Mouse (Mus musculus): ENCODE data around the gene Klf12. TPM values are rescaled to one million over a fixed set of nuclear protein-coding genes. Genes with fewer than 3 reads are reported as not detected.
A peak's percentile ranks its signal among the peaks of the same experiment; 100 is the strongest.

Gene Klf12
- total RNA-seq, 2 experiments from 2014 or later: 1.2 TPM; not detected in 1

- ATAC-seq (replicated peaks; ENCODE audit: poor library complexity): no peak
These were observed 47.7 kb downstream of the Klf12 start for GRCm38 (mm10) chr14:100236757-100237156.

- ATAC-seq (replicated peaks; ENCODE audit: poor library complexity): no peak
These were observed 48.7 kb downstream of the Klf12 start for GRCm38 (mm10) chr14:100235746-100236145.

- ATAC-seq (replicated peaks; ENCODE audit: poor library complexity): no peak
These were observed 53.1 kb downstream of the Klf12 start for GRCm38 (mm10) chr14:100231384-100231783.

- ATAC-seq (replicated peaks; ENCODE audit: poor library complexity): no peak
These were observed 56.4 kb downstream of the Klf12 start for GRCm38 (mm10) chr14:100228120-100228519.

- no peak for ATAC-seq (replicated peaks; ENCODE audit: poor library complexity)
These were observed 56.8 kb downstream of the Klf12 start for GRCm38 (mm10) chr14:100227717-100228116.

- no peak for ATAC-seq (replicated peaks; ENCODE audit: poor library complexity)
These were observed 60.3 kb downstream of the Klf12 start for GRCm38 (mm10) chr14:100224151-100224550.

- ATAC-seq (replicated peaks; ENCODE audit: poor library complexity): no peak
These were observed 62.2 kb downstream of the Klf12 start for GRCm38 (mm10) chr14:100222260-100222659.

- no peak for ATAC-seq (replicated peaks; ENCODE audit: poor library complexity)
These were observed 69.2 kb downstream of the Klf12 start for GRCm38 (mm10) chr14:100215213-100215785.

GRCm38 (mm10) chr14:100213066-100213465 lies 71.4 kb downstream of the Klf12 start:
- ATAC-seq (replicated peaks; ENCODE audit: poor library complexity): no peak

GRCm38 (mm10) chr14:100211826-100212117 lies 72.7 kb downstream of the Klf12 start:
- ATAC-seq (replicated peaks; ENCODE audit: poor library complexity): no peak

- peak; percentile 86 for ATAC-seq (replicated peaks; ENCODE audit: poor library complexity)
These were observed 73.2 kb downstream of the Klf12 start for GRCm38 (mm10) chr14:100211036-100211825.

GRCm38 (mm10) chr14:100209814-100210419 lies 74.6 kb downstream of the Klf12 start:
- ATAC-seq (replicated peaks; ENCODE audit: poor library complexity): no peak

- no peak for ATAC-seq (replicated peaks; ENCODE audit: poor library complexity)
These were observed 77.4 kb downstream of the Klf12 start for GRCm38 (mm10) chr14:100207081-100207480.

GRCm38 (mm10) chr14:100206207-100206606 lies 78.3 kb downstream of the Klf12 start:
- ATAC-seq (replicated peaks; ENCODE audit: poor library complexity): no peak

GRCm38 (mm10) chr14:100200058-100200688 lies 84.3 kb downstream of the Klf12 start:
- ATAC-seq (replicated peaks; ENCODE audit: poor library complexity): no peak

GRCm38 (mm10) chr14:100198636-100199035 lies 85.8 kb downstream of the Klf12 start:
- ATAC-seq (replicated peaks; ENCODE audit: poor library complexity): no peak

- ATAC-seq (replicated peaks; ENCODE audit: poor library complexity): no peak
These were observed 87.3 kb downstream of the Klf12 start for GRCm38 (mm10) chr14:100197199-100197598.

- ATAC-seq (replicated peaks; ENCODE audit: poor library complexity): no peak
These were observed 94.8 kb downstream of the Klf12 start for GRCm38 (mm10) chr14:100189490-100190197.

GRCm38 (mm10) chr14:100187372-100187771 lies 97.1 kb downstream of the Klf12 start:
- ATAC-seq (replicated peaks; ENCODE audit: poor library complexity): no peak

- ATAC-seq (replicated peaks; ENCODE audit: poor library complexity): no peak
These were observed 106.7 kb downstream of the Klf12 start for GRCm38 (mm10) chr14:100177796-100178195.

- ATAC-seq (replicated peaks; ENCODE audit: poor library complexity): no peak
These were observed 119.4 kb downstream of the Klf12 start for GRCm38 (mm10) chr14:100165075-100165474.

Data from megakaryocyte progenitor cell, adult 5-6 weeks (primary cell).